In genomic region chr6:134199895-134200294, GRCm38 (mm10) we compare ENCODE assay signal across 12 mouse cellular contexts.
A peak's percentile ranks its signal among the peaks of the same experiment; 100 is the strongest.
DNase-seq lines count a peak whose midpoint lies in the region; ATAC-seq and TF ChIP-seq lines count a peak whose summit lies in the region.
"Had no signal": no experiment of that assay in that cellular context is flagged by ENCODE, and none has a peak within 500 bp of the region (broad histone marks: within the 10 kb centered on the region; RNA-seq: fewer than 3 reads in every experiment).

No protein-coding gene starts in this region.

- H3K27ac ChIP-seq in hindbrain, embryonic 13.5 days, result peak overlapping the region; percentile 30; the same call in 1 of the 2 replicates
- H3K27ac ChIP-seq in hindbrain, postnatal 0 days, result no peak overlapping the region
- H3K27ac ChIP-seq in testis, adult 2 months (ENCODE audit: control insufficient read depth, insufficient read depth, low read depth, low read length), result peak overlapping the region; percentile 61; the same call in 1 of the 2 replicates
- peak overlapping the region; percentile 17; the same call in 1 of the 2 replicates for H3K27ac ChIP-seq in embryonic facial prominence, embryonic 14.5 days (replicated peaks; ENCODE audit: low read depth, low read length)
- H3K27ac ChIP-seq: intestine, embryonic 15.5 days; neural tube, embryonic 12.5 days had no signal

- H3K27me3 ChIP-seq in hindbrain, embryonic 13.5 days, result no peaks in the 10 kb centered on the region
- H3K27me3 ChIP-seq in hindbrain, postnatal 0 days (ENCODE audit: insufficient read depth, low read length), result no peaks in the 10 kb centered on the region
- no peaks in the 10 kb centered on the region for H3K27me3 ChIP-seq in testis, adult 2 months (ENCODE audit: control insufficient read depth, insufficient read depth, low read length)
- H3K27me3 ChIP-seq in embryonic facial prominence, embryonic 14.5 days (replicated peaks; ENCODE audit: control insufficient read depth, insufficient read depth, low read length), result no peaks in the 10 kb centered on the region
- H3K27me3 ChIP-seq: intestine, embryonic 15.5 days; neural tube, embryonic 12.5 days had no signal

- WGBS in hindbrain, embryonic 13.5 days, result 97% methylated on average over 1 of the region's 1 CpGs
- WGBS in hindbrain, postnatal 0 days, result 90% methylated on average over 1 of the region's 1 CpGs
- WGBS in embryonic facial prominence, embryonic 14.5 days, result 77% methylated on average over 1 of the region's 1 CpGs

- no peaks in the 10 kb centered on the region for H3K36me3 ChIP-seq in hindbrain, embryonic 13.5 days
- H3K36me3 ChIP-seq in hindbrain, postnatal 0 days (ENCODE audit: insufficient read depth, low read length), result no peaks in the 10 kb centered on the region
- H3K36me3 ChIP-seq in testis, adult 2 months (ENCODE audit: control insufficient read depth, insufficient read depth, low read length), result no peaks in the 10 kb centered on the region
- H3K36me3 ChIP-seq in embryonic facial prominence, embryonic 14.5 days (ENCODE audit: control insufficient read depth, insufficient read depth, low read length), result 0 out of 2 replicates have a peak, but pooled peaks cover 5% of the 10 kb centered on the region
- H3K36me3 ChIP-seq: intestine, embryonic 15.5 days; neural tube, embryonic 12.5 days had no signal

- H3K9me3 ChIP-seq in hindbrain, embryonic 13.5 days, result no peaks in the 10 kb centered on the region
- H3K9me3 ChIP-seq in hindbrain, postnatal 0 days (ENCODE audit: low read length), result no peaks in the 10 kb centered on the region
- H3K9me3 ChIP-seq in embryonic facial prominence, embryonic 14.5 days (ENCODE audit: control insufficient read depth, low read length), result no peaks in the 10 kb centered on the region
- H3K9me3 ChIP-seq: intestine, embryonic 15.5 days; neural tube, embryonic 12.5 days had no signal

- DNase-seq in hindbrain, postnatal 0 days (ENCODE audit: low spot score), result no peak
- DNase-seq in testis, postnatal 14 days (ENCODE audit: low spot score), result no peak
- DNase-seq in embryonic facial prominence, embryonic 14.5 days (ENCODE audit: low spot score), result no peak
- no peak for DNase-seq in cerebellum, postnatal 25 days
- DNase-seq: liver; right cerebral cortex, postnatal 4 days; thymus, adult 2 months had no signal

- no peak overlapping the region for H3K9ac ChIP-seq in hindbrain, embryonic 13.5 days
- H3K9ac ChIP-seq in hindbrain, postnatal 0 days (replicated peaks; ENCODE audit: low read length), result no peak overlapping the region
- H3K9ac ChIP-seq in embryonic facial prominence, embryonic 14.5 days (ENCODE audit: low read depth, low read length), result no peak overlapping the region
- H3K9ac ChIP-seq: intestine, embryonic 15.5 days; neural tube, embryonic 12.5 days had no signal

- no peak for TF ChIP-seq CTCF in hindbrain, postnatal 0 days (IDR thresholded peaks at IDR 0.05; ENCODE audit: low read depth)
- TF ChIP-seq CTCF in testis, adult 2 months (IDR thresholded peaks at IDR 0.05; ENCODE audit: control insufficient read depth, insufficient read depth, insufficient replicate concordance, low read depth, low read length), result no peak

- no peak overlapping the region for H3K4me3 ChIP-seq in hindbrain, embryonic 13.5 days
- no peak overlapping the region for H3K4me3 ChIP-seq in hindbrain, postnatal 0 days (ENCODE audit: low read length)
- H3K4me3 ChIP-seq in testis, adult 2 months (ENCODE audit: control insufficient read depth, low read depth, low read length), result no peak overlapping the region
- no peak overlapping the region for H3K4me3 ChIP-seq in embryonic facial prominence, embryonic 14.5 days (ENCODE audit: low read depth, low read length)
- H3K4me3 ChIP-seq: intestine, embryonic 15.5 days; neural tube, embryonic 12.5 days had no signal

- ATAC-seq in hindbrain, embryonic 13.5 days (ENCODE audit: low FRiP score), result no peak
- no peak for ATAC-seq in hindbrain, postnatal 0 days
- no peak for ATAC-seq in embryonic facial prominence, embryonic 14.5 days (ENCODE audit: low read depth)
- no peak for ATAC-seq in activated CD4-positive, CD25-positive, alpha-beta regulatory T cell, adult 4 months

- no peak overlapping the region for H3K4me2 ChIP-seq in hindbrain, embryonic 13.5 days
- H3K4me2 ChIP-seq in hindbrain, postnatal 0 days (ENCODE audit: low read depth, low read length), result no peak overlapping the region
- no peak overlapping the region for H3K4me2 ChIP-seq in embryonic facial prominence, embryonic 14.5 days (ENCODE audit: low read depth, low read length)
- H3K4me2 ChIP-seq: intestine, embryonic 15.5 days; neural tube, embryonic 12.5 days had no signal

- TF ChIP-seq POLR2A in testis, adult 2 months (IDR thresholded peaks at IDR 0.05; ENCODE audit: control insufficient read depth, low read depth, low read length), result no peak

- H3K4me1 ChIP-seq in hindbrain, embryonic 13.5 days (replicated peaks), result peaks cover 12% of the 10 kb centered on the region
- H3K4me1 ChIP-seq in hindbrain, postnatal 0 days (ENCODE audit: insufficient read depth, low read length), result no peaks in the 10 kb centered on the region
- peaks cover 3% of the 10 kb centered on the region; the same call in 1 of the 2 replicates for H3K4me1 ChIP-seq in testis, adult 2 months (ENCODE audit: control insufficient read depth, insufficient read depth, low read length)
- peaks cover 9% of the 10 kb centered on the region for H3K4me1 ChIP-seq in embryonic facial prominence, embryonic 14.5 days (ENCODE audit: control insufficient read depth, insufficient read depth, low read length)
